Mouse (Mus musculus) lung, postnatal 0 days (tissue): ENCODE results near the gene Runx3.

Experiments
- CTCF ChIP-seq: IDR thresholded peaks from 2 replicates; pipeline ENCODE4 v1.5.1; 2016; ENCODE audit warnings: antibody characterized with exemption, mild to moderate bottlenecking
- EP300 ChIP-seq: IDR thresholded peaks from 2 replicates; pipeline ENCODE4 v1.6.1; 2016; ENCODE audit warnings: antibody characterized with exemption, mild to moderate bottlenecking, control low read depth

DNA sequence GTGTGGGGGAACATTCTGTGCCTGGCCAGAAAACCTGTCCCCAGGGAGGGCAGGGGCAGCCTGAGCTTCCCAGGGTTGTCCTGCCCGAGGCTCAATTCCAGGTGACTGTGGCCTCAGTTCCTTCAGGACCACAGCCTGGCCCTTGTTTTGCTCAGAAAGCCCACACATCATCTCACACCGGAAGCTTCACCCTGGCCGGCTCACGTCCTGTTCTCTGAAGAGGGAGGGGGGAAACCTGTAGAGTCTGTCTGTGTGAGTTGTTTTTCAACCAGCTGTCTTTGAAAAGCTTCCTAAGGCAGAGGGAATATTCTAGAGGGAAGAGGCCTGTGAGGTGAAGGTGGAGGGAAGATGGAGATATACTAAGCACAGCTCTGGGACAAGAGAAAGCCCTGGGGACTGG lies 17.7 kb upstream of the Runx3 start:
- TF ChIP-seq CTCF (no peak), EP300 (no peak)
